Mouse (Mus musculus) adipose tissue, adult 10 weeks (tissue): ENCODE measurements around the gene 4933436I01Rik. TPM values are rescaled to one million over a fixed set of nuclear protein-coding genes. Genes with fewer than 3 reads are reported as not detected.

Experiments
- polyA plus RNA-seq: library from polyadenylated mRNA; stranded (reverse); fragments of 350-450 nt; fragmentation: Illumina TruSeq; extraction: RNeasy Lipid Tissue Mini Kit (QIAGEN cat#74804); gene quantifications from one replicate; pipeline ENCODE4 v1.2.3, GENCODE M21; 2014; ENCODE audit warnings: low read depth, low replicate concordance

Gene 4933436I01Rik
- polyA plus RNA-seq: 0.29 TPM

GRCm38 (mm10) chrX:67921350-67921749 lies at the start of gene 4933436I01Rik:
TSS of gene 4933436I01Rik (minus strand) at chrX:67921450.

Other genes with a start within 250 kb of the 4933436I01Rik start
- gene Gm1140, start 227.9 kb downstream of the 4933436I01Rik start, polyA plus RNA-seq: not detected
- gene Gm14692, start 225.8 kb downstream of the 4933436I01Rik start, polyA plus RNA-seq: not detected